Mouse (Mus musculus) brain, embryonic 14.5 days (tissue): Measurements from ENCODE around the gene Uqcrq.

Experiments used
- CTCF ChIP-seq: fragments of 200-500 bp; IDR thresholded peaks from 2 replicates; pipeline ENCODE4 v1.5.1; 2012; ENCODE audit warnings: inconsistent platforms, mild to moderate bottlenecking, moderate library complexity, borderline replicate concordance; ENCODE audit not compliant: insufficient read depth, insufficient read length; ENCODE audit errors: extremely low read depth
- POLR2A ChIP-seq: fragments of 200-500 bp; IDR thresholded peaks from 2 replicates; pipeline ENCODE4 v1.6.1; 2012; ENCODE audit warnings: mild to moderate bottlenecking, inconsistent platforms, borderline replicate concordance; ENCODE audit not compliant: poor library complexity, insufficient read depth, insufficient read length, severe bottlenecking; ENCODE audit errors: extremely low read depth

- no peak for TF ChIP-seq CTCF
- no peak for TF ChIP-seq POLR2A
Measured at GRCm38 (mm10) chr11:53445562-53445961, 14.9 kb upstream of the Uqcrq start.
